Mouse (Mus musculus) MEL (cell line): Measurements from ENCODE around the gene Ankrd13c.

Experiments used
- CHD2 ChIP-seq: IDR thresholded peaks from 2 replicates; pipeline ENCODE4 v1.6.1; 2011; ENCODE audit warnings: low read length, improper control_type of control experiment
- SIN3A ChIP-seq: IDR thresholded peaks from 2 replicates; pipeline ENCODE4 v1.6.1; 2012; ENCODE audit warnings: low read length, improper control_type of control experiment, inconsistent platforms

DNA sequence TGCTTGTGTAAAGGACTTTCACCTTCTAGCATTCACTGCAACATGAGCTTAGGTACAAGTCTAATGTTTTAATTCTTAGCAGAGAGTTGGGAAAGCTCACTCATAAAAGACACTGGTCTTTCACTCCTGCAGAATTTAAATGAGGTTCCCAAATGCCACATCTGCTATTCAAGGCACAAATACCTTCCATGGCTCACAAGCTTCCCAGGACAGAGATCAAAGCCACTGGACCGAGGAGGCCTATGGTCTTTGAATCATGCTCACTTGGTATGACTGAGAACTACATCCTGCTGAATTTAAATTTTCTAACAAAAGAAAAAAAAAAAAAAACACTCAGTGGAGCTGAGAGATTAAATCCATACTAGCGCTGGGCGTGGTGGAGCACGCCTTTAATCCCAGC is 30.7 kb upstream of the Ankrd13c start:
- TF ChIP-seq CHD2 (no peak), SIN3A (no peak)
